Mouse (Mus musculus) stomach, embryonic 16.5 days (tissue): ENCODE data around the gene Neurog1. TPM values are rescaled to one million over a fixed set of nuclear protein-coding genes. Genes with fewer than 3 reads are reported as not detected.

ENCODE experiments used
- ATAC-seq: fragments of 200-750 bp; cut with Nextera tagmentation; 2 replicates; pipeline ENCODE4 v1.8.0; 2017; ENCODE audit warnings: moderate number of reproducible peaks, moderate TSS enrichment; ENCODE audit not compliant: insufficient read depth, low FRiP score
- H3K27ac ChIP-seq: fragments of 300-500 bp; sonication (generic); 2 replicates; pipeline ENCODE4 v1.5.1; 2014; ENCODE audit warnings: low read length
- H3K27me3 ChIP-seq: fragments of 300-500 bp; sonication (generic); 2 replicates; pipeline ENCODE4 v1.6.1; 2014; ENCODE audit warnings: low read length, control low read depth, mixed read lengths; ENCODE audit not compliant: control insufficient read depth, insufficient read depth
- H3K36me3 ChIP-seq: fragments of 300-500 bp; sonication (generic); 2 replicates; pipeline ENCODE4 v1.6.1; 2014; ENCODE audit warnings: low read length; ENCODE audit not compliant: control insufficient read depth, insufficient read depth
- H3K4me1 ChIP-seq: fragments of 300-500 bp; sonication (generic); 2 replicates; pipeline ENCODE4 v1.6.1; 2014; ENCODE audit warnings: low read length, control low read depth, mixed read lengths; ENCODE audit not compliant: control insufficient read depth, insufficient read depth
- H3K4me2 ChIP-seq: fragments of 300-500 bp; sonication (generic); 2 replicates; pipeline ENCODE4 v1.6.1; 2014; ENCODE audit warnings: low read depth, low read length, mixed read lengths
- H3K4me3 ChIP-seq: fragments of 300-500 bp; sonication (generic); replicated peaks from 2 replicates; pipeline ENCODE4 v1.5.1; 2014; ENCODE audit warnings: mild to moderate bottlenecking, low read length
- H3K9ac ChIP-seq: fragments of 300-500 bp; sonication (generic); 2 replicates; pipeline ENCODE4 v1.6.1; 2014; ENCODE audit warnings: low read length
- H3K9me3 ChIP-seq: fragments of 300-500 bp; sonication (generic); replicated peaks from 2 replicates; pipeline ENCODE4 v1.6.1; 2016; ENCODE audit warnings: low read length, control low read depth; ENCODE audit not compliant: control insufficient read depth
- WGBS: fragments of 180-500 bp; shearing (Covaris S2); extraction: QIAGEN DNeasy Blood & Tissue Kit; methylation state at CpG from one replicate; pipeline ENCODE4 v1.1.7; 2014; 5-methylcytosine and 5-hydroxymethylcytosine counted together
- polyA plus RNA-seq: library from polyadenylated mRNA; unstranded; fragments of >200 nt; fragmentation: Nextera tagmentation; extraction: Ambion mirVana; gene quantifications from 2 replicates; pipeline ENCODE4 v1.2.1, GENCODE M21; 2015

The Neurog1 gene
- polyA plus RNA-seq, 1 experiment from 2014 or later = not detected

DNA sequence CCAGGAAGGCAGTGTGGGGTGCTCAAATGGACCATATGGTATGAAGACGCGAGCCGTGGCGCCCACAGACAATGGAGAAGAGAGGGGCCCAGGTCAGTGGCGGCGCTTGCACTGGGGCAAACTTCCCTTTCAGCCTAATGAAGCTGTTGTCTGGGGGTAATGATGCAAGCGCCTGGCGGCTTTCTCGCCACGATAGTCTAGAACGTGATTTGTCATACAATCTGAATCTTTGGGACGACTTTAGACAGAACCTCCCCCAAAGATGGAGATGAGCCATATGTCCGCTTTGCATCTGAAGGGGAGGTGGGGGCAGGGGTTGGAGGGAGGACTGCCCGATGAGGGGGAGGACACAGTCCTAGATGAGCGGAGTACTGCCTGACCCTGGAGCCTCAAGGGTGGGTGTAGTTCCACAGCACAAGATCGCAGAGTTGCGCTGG is 8.4 kb upstream of the Neurog1 start:
- Histone ChIP-seq H3K27me3 (peaks cover 79% of the 10 kb centered on the region), H3K9me3 (no peaks in the 10 kb centered on the region), H3K4me3 (no peak overlapping the region), H3K27ac (no peak overlapping the region), H3K4me1 (no peaks in the 10 kb centered on the region; the same call in 1 of the 2 replicates), H3K36me3 (no peaks in the 10 kb centered on the region), H3K4me2 (no peak overlapping the region), H3K9ac (no peak overlapping the region)
- ATAC-seq = no peak
- WGBS = 4% methylated on average over 17 of the region's 17 CpGs

DNA sequence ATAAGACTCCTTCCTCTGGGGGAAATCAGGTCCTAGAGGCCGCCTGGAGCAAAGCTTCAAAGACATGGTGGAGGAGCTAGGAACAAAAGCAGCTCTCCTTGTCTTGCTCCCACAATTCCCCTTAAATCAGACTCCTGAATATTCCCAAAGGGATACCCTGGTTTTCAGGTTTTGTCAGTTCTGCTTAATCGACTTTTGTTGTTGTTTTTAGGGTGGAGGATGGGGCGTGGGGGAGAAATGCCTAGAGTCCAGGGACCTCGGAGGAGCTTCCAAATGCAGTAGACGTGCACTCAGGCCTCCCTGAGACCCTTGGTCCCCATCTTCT is 7.9 kb upstream of the Neurog1 start:
- no peaks in the 10 kb centered on the region for H3K9me3 ChIP-seq
- peaks cover 84% of the 10 kb centered on the region for H3K27me3 ChIP-seq
- H3K4me3 ChIP-seq = no peak overlapping the region
- no peaks in the 10 kb centered on the region for H3K36me3 ChIP-seq
- H3K4me1 ChIP-seq = no peaks in the 10 kb centered on the region; the same call in 1 of the 2 replicates
- 4% methylated on average over 5 of the region's 5 CpGs for WGBS
- no peak overlapping the region for H3K9ac ChIP-seq
- ATAC-seq = no peak
- no peak overlapping the region for H3K4me2 ChIP-seq
- no peak overlapping the region for H3K27ac ChIP-seq

DNA sequence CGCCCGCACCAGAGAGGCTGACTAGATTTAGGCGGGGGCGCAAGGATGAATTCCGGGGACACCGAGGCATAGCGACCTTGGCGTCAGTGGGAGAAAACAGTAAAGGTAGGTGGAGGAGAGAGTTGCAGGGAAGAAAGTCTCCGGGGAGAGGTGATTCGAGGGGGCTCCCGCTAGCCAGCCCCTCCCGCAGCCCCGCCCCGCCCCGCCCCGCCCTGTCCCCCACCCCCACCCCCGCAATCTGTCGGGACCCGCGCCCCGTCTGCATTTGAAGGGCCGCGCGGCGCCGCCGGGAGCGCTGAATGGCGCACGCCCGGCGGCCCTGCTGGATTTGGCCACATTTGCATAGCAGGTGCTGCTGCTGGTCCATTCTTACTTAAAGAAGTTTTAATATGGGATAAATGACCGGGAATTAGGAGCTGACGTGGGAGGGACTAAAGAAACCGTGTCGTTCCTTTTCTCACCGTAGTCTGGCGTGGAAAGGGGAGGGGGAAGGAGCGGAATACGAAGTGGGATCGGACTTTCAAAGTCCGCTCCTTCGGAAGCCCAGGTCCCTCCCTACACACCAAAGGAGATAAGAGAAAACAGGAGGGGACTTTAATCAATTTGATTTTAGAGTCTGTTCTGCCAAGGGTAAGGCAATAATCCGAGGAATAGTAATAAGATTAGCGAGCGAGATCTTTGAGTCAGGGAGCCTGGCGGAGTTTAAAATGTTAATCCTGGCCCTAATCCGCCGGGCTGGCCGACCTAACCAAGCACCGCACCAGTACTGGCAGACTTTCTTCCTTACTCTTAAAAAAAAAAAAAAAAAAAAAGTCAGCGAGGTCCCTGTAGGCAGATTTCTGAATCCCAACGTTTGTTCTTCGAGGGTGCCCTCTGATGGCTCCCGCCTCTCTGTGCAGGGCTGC is 7.3 kb upstream of the Neurog1 start:
- Histone ChIP-seq H3K9me3 (no peaks in the 10 kb centered on the region), H3K27me3 (peaks cover 90% of the 10 kb centered on the region), H3K4me3 (peak overlapping the region; percentile 16), H3K36me3 (no peaks in the 10 kb centered on the region), H3K27ac (no peak overlapping the region), H3K9ac (no peak overlapping the region), H3K4me2 (peak overlapping the region; percentile 40), H3K4me1 (no peaks in the 10 kb centered on the region; the same call in 1 of the 2 replicates)
- ATAC-seq = no peak
- WGBS = 1% methylated on average over 50 of the region's 55 CpGs

DNA sequence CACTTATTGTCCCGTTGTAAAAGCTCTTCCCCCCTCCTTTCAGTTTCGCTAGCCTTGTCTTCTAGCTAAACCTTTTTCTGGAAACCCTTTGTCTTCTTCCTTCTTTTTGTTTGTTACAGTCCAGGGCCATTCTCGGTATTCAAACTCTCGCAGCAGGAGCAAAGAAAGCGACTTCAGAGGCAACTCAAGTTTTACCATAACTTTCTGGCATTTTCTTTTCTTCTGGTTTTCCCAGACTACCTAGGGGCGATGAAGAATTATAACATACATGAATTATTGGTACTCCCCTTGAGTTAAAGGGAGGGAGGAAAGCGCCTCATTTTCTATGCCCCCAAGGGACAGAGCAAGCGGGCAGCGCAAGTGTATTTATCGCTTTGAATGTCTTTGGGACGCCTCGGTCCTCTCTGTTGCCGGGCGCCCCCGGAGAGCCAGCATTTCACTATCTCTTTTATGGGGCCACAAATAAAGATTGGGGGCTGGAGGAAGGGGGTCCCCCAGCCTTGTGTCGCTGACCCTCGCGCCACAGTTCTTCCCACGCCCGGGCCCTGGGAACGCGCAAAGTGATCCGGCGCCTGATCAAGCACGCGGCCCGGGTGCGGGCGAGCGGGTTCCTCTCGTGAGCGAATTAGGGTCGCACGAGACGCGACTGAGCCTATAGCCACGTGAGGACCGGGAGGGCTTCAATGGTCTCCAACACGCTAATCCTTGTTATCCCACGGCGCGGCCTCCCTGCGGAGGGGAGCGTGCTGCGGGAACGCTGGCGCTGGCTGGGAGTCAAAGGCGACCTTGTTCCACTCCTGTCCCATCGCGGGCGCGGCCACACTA is 6.4 kb upstream of the Neurog1 start:
- peaks cover 94% of the 10 kb centered on the region for H3K27me3 ChIP-seq
- WGBS = 2% methylated on average over 52 of the region's 52 CpGs

DNA sequence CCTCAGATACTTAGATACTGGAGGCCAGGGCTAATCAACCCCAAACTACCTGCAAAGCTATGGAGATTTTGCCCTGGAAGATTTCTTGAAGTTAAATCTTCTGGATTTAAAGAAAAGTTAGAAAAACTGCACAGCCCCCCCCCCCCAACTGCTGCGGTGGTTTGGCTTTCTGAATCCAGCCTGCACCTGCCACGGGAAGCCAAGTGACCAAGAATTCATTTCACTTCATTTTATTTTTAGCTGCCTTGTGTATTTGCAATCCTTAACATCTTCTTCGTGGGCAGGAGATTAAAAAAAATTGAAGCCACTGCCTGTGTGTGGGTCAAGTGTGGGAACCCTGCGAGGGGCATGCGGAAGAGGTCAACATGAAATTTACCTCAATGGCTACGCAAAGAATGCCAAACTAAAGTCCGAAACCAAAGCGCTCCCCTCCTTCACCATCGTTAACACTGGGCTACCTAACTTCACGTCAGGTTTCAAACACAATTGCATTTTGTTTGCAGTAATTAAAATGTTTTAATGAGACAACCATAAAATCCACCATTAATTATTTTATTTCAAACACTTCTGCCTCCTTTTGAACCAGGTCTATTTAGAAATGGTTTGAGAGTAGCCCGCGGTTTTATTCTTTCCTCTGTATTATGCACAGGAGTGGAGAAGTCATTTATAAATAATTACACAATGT is 5.6 kb upstream of the Neurog1 start:
- Histone ChIP-seq H3K27ac (no peak overlapping the region), H3K4me1 (no peaks in the 10 kb centered on the region; the same call in 1 of the 2 replicates), H3K9ac (no peak overlapping the region), H3K4me2 (no peak overlapping the region), H3K9me3 (no peaks in the 10 kb centered on the region), H3K4me3 (no peak overlapping the region), H3K36me3 (no peaks in the 10 kb centered on the region), H3K27me3 (peaks cover 98% of the 10 kb centered on the region)
- no peak for ATAC-seq
- WGBS = 8% methylated on average over 12 of the region's 12 CpGs

More for the DNA sequence above, 6.4 kb upstream of the Neurog1 start:
- Histone ChIP-seq H3K27ac (no peak overlapping the region), H3K36me3 (no peaks in the 10 kb centered on the region), H3K4me1 (no peaks in the 10 kb centered on the region; the same call in 1 of the 2 replicates), H3K4me3 (peak overlapping the region; percentile 16), H3K9me3 (no peaks in the 10 kb centered on the region), H3K9ac (no peak overlapping the region), H3K4me2 (peak overlapping the region; percentile 40)
- no peak for ATAC-seq

DNA sequence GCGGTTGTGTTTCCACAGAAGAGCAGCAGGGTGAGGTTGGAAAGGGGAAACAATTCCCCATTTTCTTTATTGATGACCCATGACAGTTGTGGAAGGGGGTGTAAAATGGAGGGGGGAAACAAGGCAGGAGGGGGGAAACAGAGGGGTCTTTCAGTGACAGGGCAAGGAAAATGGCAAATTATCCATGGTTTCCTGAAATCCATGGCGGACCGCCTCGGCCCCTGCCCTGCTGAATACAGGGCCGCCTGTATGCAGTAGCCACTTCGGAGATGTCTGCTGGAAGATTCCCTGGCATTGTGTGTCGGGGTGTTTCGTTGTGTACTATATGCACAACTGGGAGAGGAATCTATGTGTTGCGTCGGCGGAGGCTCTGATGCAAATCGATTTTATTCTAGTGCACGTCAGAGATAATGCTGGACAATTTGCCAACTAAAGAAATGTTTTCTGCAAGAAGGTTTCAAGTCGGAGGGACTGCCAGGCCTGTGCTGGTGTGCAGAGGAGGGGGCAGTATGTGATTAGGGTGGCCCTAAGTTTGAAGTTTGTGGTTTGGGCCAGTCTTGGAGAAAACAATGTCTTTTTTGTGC is 4.8 kb upstream of the Neurog1 start:
- H3K36me3 ChIP-seq = no peaks in the 10 kb centered on the region
- no peak for ATAC-seq
- peaks cover 4% of the 10 kb centered on the region; the same call in 1 of the 2 replicates for H3K4me1 ChIP-seq
- whole genome bisulfite sequencing = 12% methylated on average over 14 of the region's 14 CpGs
- no peak overlapping the region for H3K4me2 ChIP-seq
- peaks cover 98% of the 10 kb centered on the region for H3K27me3 ChIP-seq
- H3K4me3 ChIP-seq = no peak overlapping the region
- no peak overlapping the region for H3K9ac ChIP-seq
- no peaks in the 10 kb centered on the region for H3K9me3 ChIP-seq
- H3K27ac ChIP-seq = no peak overlapping the region

DNA sequence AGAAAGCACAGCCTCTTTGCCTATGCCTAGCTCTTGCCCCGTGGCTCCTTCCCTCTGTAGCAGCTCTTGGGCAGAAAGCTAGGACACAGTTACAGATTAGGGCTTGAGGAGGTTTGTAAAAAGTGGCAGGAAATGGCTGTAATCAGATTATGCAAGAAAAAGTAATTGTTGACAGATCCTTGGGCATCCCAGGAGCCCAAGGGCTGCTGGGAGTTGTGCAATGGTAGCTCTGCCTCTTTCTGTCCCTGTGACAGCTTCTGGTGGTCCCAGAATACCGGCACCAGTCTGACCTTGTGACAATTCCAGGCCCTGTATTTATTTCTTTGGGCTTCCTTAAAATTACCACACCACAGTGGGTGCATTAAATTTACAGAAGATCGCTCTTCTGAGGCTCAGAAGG is 1.4 kb upstream of the Neurog1 start:
- no peak overlapping the region for H3K4me3 ChIP-seq
- no peak for ATAC-seq
- H3K27me3 ChIP-seq = peaks cover 97% of the 10 kb centered on the region
- H3K9ac ChIP-seq = no peak overlapping the region
- H3K4me2 ChIP-seq = no peak overlapping the region
- WGBS = 17% methylated on average over 3 of the region's 3 CpGs
- peaks cover 4% of the 10 kb centered on the region; the same call in 1 of the 2 replicates for H3K4me1 ChIP-seq
- H3K9me3 ChIP-seq = no peaks in the 10 kb centered on the region
- no peaks in the 10 kb centered on the region for H3K36me3 ChIP-seq
- H3K27ac ChIP-seq = no peak overlapping the region

DNA sequence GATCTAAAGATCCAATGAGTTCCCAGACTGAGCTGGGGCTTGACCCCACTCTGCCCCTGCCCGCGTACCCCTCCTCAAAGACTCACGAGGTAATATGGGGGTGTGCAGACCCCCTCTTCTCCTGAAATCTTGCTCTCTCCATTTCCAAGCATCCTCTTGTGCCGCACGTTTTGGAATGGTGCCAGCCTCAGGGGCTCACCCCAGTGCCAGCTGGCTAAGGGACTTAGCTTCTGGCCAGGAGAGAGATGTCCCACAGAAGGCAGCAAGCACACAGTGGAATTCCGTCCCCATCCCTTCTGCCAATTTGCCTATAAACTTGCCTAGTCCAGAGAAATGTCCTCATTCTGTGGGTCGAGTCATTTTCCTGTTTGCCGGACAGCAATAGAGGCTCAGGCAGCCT is 820 bp upstream of the Neurog1 start:
- H3K27ac ChIP-seq = no peak overlapping the region
- no peak overlapping the region for H3K9ac ChIP-seq
- H3K4me1 ChIP-seq = peaks cover 4% of the 10 kb centered on the region; the same call in 1 of the 2 replicates
- no peak overlapping the region; the same call in 1 of the 2 replicates for H3K4me3 ChIP-seq
- no peaks in the 10 kb centered on the region for H3K9me3 ChIP-seq
- no peak overlapping the region for H3K4me2 ChIP-seq
- H3K36me3 ChIP-seq = no peaks in the 10 kb centered on the region
- ATAC-seq = no peak
- peaks cover 97% of the 10 kb centered on the region for H3K27me3 ChIP-seq
- 12% methylated on average over 8 of the region's 8 CpGs for WGBS
